Mouse (Mus musculus): ENCODE results near the gene Alox8. TPM values are rescaled to one million over a fixed set of nuclear protein-coding genes. Genes with fewer than 3 reads are reported as not detected.

The Alox8 gene
- polyA plus RNA-seq (2017; shearing (Covaris generic)): 10 to 100 TPM in 1 of 2 experiments, 1 to 10 TPM in 1; 5.9 to 12.5 TPM

GRCm38 (mm10) chr11:69197743-69198142 lies at the start of gene Alox8:
TSS of gene Alox8 (minus strand) at chr11:69197843.

GRCm38 (mm10) chr11:69236926-69237260 lies 39.2 kb upstream of the Alox8 start, which contains the start of gene Gucy2e:
TSS of gene Gucy2e (minus strand) at chr11:69237036.

GRCm38 (mm10) chr11:69156800-69157199 lies 40.8 kb downstream of the Alox8 start, which contains the start of gene Alox12b:
TSS of gene Alox12b (plus strand) at chr11:69156989.

Other genes with a start within 250 kb of the Alox8 start
- gene Arhgef15, start 240.4 kb downstream of the Alox8 start, polyA plus RNA-seq (2017; shearing (Covaris generic)): under 1 TPM; 0.19 to 0.78 TPM
- gene Slc25a35, start 229.7 kb downstream of the Alox8 start, polyA plus RNA-seq (2017; shearing (Covaris generic)): 10 to 100 TPM in 1 of 2 experiments, 1 to 10 TPM in 1; 6.6 to 12.5 TPM
- 10 to 100 TPM; 20.6 to 25.1 TPM for gene Rangrf, start 222.7 kb downstream of the Alox8 start, polyA plus RNA-seq (2017; shearing (Covaris generic))
- 1 to 10 TPM; 3.4 to 4.0 TPM for gene Pfas, start 189.4 kb downstream of the Alox8 start, polyA plus RNA-seq (2017; shearing (Covaris generic))
- gene Ctc1, start 181.9 kb downstream of the Alox8 start, polyA plus RNA-seq (2017; shearing (Covaris generic)): 10 to 100 TPM; 21.2 to 28.1 TPM
- 1 to 10 TPM; 3.4 to 5.2 TPM for gene Aurkb, start 152.2 kb downstream of the Alox8 start, polyA plus RNA-seq (2017; shearing (Covaris generic))
- 1 to 10 TPM; 6.4 to 7.6 TPM for gene Borcs6, start 138.1 kb downstream of the Alox8 start, polyA plus RNA-seq (2017; shearing (Covaris generic))
- 1 to 10 TPM; 2.4 to 4.8 TPM for gene Tmem107, start 127.0 kb downstream of the Alox8 start, polyA plus RNA-seq (2017; shearing (Covaris generic))
- 100 to 1,000 TPM; 137 to 175 TPM for gene Vamp2, start 109.4 kb downstream of the Alox8 start, polyA plus RNA-seq (2017; shearing (Covaris generic))
- 10 to 100 TPM in 1 of 2 experiments, 1 to 10 TPM in 1; 4.8 to 12.0 TPM for gene Per1, start 102.6 kb downstream of the Alox8 start, polyA plus RNA-seq (2017; shearing (Covaris generic))
- under 1 TPM in 1 of 2 experiments, not detected in 1; 0.51 TPM for gene Hes7, start 77.4 kb downstream of the Alox8 start, polyA plus RNA-seq (2017; shearing (Covaris generic))
- under 1 TPM in 1 of 2 experiments, not detected in 1; 0.40 TPM for gene 9130213A22Rik, start 75.3 kb downstream of the Alox8 start, polyA plus RNA-seq (2017; shearing (Covaris generic))
- gene Aloxe3, start 71.9 kb downstream of the Alox8 start, polyA plus RNA-seq (2017; shearing (Covaris generic)): 1 to 10 TPM in 1 of 2 experiments, under 1 TPM in 1; 0.27 to 1.6 TPM
- gene Alox12b, start 40.9 kb downstream of the Alox8 start, polyA plus RNA-seq (2017; shearing (Covaris generic)): under 1 TPM in 1 of 2 experiments, not detected in 1; 0.18 TPM
- gene Gucy2e, start 39.2 kb upstream of the Alox8 start, polyA plus RNA-seq (2017; shearing (Covaris generic)): under 1 TPM; 0.34 to 0.43 TPM
- gene Cntrob, start 125.9 kb upstream of the Alox8 start, polyA plus RNA-seq (2017; shearing (Covaris generic)): 10 to 100 TPM; 11.8 to 14.0 TPM
- gene Trappc1, start 126.1 kb upstream of the Alox8 start, polyA plus RNA-seq (2017; shearing (Covaris generic)): 100 to 1,000 TPM in 1 of 2 experiments, 10 to 100 TPM in 1; 91.3 to 101 TPM
- gene Kcnab3, start 128.4 kb upstream of the Alox8 start, polyA plus RNA-seq (2017; shearing (Covaris generic)): 1 to 10 TPM; 1.3 to 1.5 TPM
- gene Rnf227, start 142.6 kb upstream of the Alox8 start, polyA plus RNA-seq (2017; shearing (Covaris generic)): 10 to 100 TPM in 1 of 2 experiments, 1 to 10 TPM in 1; 5.8 to 13.3 TPM
- 100 to 1,000 TPM; 116 to 125 TPM for gene Chd3, start 171.6 kb upstream of the Alox8 start, polyA plus RNA-seq (2017; shearing (Covaris generic))
- 100 to 1,000 TPM in 1 of 2 experiments, 10 to 100 TPM in 1; 97.4 to 110 TPM for gene Naa38, start 197.6 kb upstream of the Alox8 start, polyA plus RNA-seq (2017; shearing (Covaris generic))
- 10 to 100 TPM; 25.6 to 30.9 TPM for gene Cyb5d1, start 197.8 kb upstream of the Alox8 start, polyA plus RNA-seq (2017; shearing (Covaris generic))
- gene Tmem88, start 200.4 kb upstream of the Alox8 start, polyA plus RNA-seq (2017; shearing (Covaris generic)): 1 to 10 TPM in 1 of 2 experiments, under 1 TPM in 1; 0.45 to 1.8 TPM
- 1 to 10 TPM; 5.0 to 5.4 TPM for gene Kdm6b, start 215.8 kb upstream of the Alox8 start, polyA plus RNA-seq (2017; shearing (Covaris generic))

Data from inflammation-experienced regulatory T-cells (primary cell).